Mouse (Mus musculus) ovary, adult 18-20 months (tissue): ENCODE measurements around the gene Guca2a.
"Not testable (repeated sequence)": the region's sequence is repeated elsewhere in the genome, so short reads cannot be mapped to it uniquely, and the experiment has no call there.

ENCODE experiments used
- DNase-seq: peaks from one replicate; pipeline ENCODE4 v3.0.0; 2022; ENCODE audit warnings: low spot score, mixed read lengths

Guca2a gene

GRCm38 (mm10) chr4:119637176-119637845 is at the start of gene Guca2a:
TSS of gene Guca2a (plus strand) at chr4:119637704.
- no peak for DNase-seq

GRCm38 (mm10) chr4:119588037-119588436 is 49.5 kb upstream of the Guca2a start:
- DNase-seq, result no peak

GRCm38 (mm10) chr4:119589423-119589822 is 48.1 kb upstream of the Guca2a start:
- no peak for DNase-seq

- DNase-seq, result no peak
Observed at GRCm38 (mm10) chr4:119590027-119590426, 47.5 kb upstream of the Guca2a start.

GRCm38 (mm10) chr4:119592479-119592878 is 45.0 kb upstream of the Guca2a start:
- DNase-seq, result no peak

- DNase-seq, result no peak
Observed at GRCm38 (mm10) chr4:119594331-119594730, 43.2 kb upstream of the Guca2a start.

- no peak for DNase-seq
Observed at GRCm38 (mm10) chr4:119599605-119600004, 37.9 kb upstream of the Guca2a start.

GRCm38 (mm10) chr4:119609488-119609887 is 28.0 kb upstream of the Guca2a start:
- DNase-seq, result no peak

- DNase-seq, result no peak
Observed at GRCm38 (mm10) chr4:119614078-119614477, 23.4 kb upstream of the Guca2a start.

GRCm38 (mm10) chr4:119614724-119615123 is 22.8 kb upstream of the Guca2a start:
- no peak for DNase-seq

- no peak for DNase-seq
Observed at GRCm38 (mm10) chr4:119626081-119626645, 11.3 kb upstream of the Guca2a start.

GRCm38 (mm10) chr4:119626876-119627275 is 10.6 kb upstream of the Guca2a start:
- no peak for DNase-seq

GRCm38 (mm10) chr4:119627317-119627716 is 10.2 kb upstream of the Guca2a start:
- DNase-seq, result no peak

GRCm38 (mm10) chr4:119628363-119628762 is 9.1 kb upstream of the Guca2a start:
- DNase-seq, result not testable (repeated sequence)

- DNase-seq, result no peak
Observed at GRCm38 (mm10) chr4:119631115-119631919, 6.2 kb upstream of the Guca2a start.

GRCm38 (mm10) chr4:119632721-119633120 is 4.8 kb upstream of the Guca2a start:
- DNase-seq, result no peak

GRCm38 (mm10) chr4:119633342-119633741 is 4.2 kb upstream of the Guca2a start:
- no peak for DNase-seq

- DNase-seq, result no peak
Observed at GRCm38 (mm10) chr4:119633948-119634347, 3.6 kb upstream of the Guca2a start.

- DNase-seq, result no peak
Observed at GRCm38 (mm10) chr4:119634908-119635660, 2.4 kb upstream of the Guca2a start.

GRCm38 (mm10) chr4:119635686-119636085 is 1.8 kb upstream of the Guca2a start:
- DNase-seq, result no peak

GRCm38 (mm10) chr4:119636731-119637130 is 773 bp upstream of the Guca2a start:
- no peak for DNase-seq

- DNase-seq, result no peak
Observed at GRCm38 (mm10) chr4:119637946-119638345, 442 bp downstream of the Guca2a start.
